Mouse (Mus musculus) spleen, adult 2 months (tissue): ENCODE results near the gene Smarcc1.
A peak's percentile ranks its signal among the peaks of the same experiment; 100 is the strongest.

Experiments
- CTCF ChIP-seq: fragments of 200-500 bp; IDR thresholded peaks from 2 replicates; pipeline ENCODE4 v1.5.1; 2011; ENCODE audit warnings: mild to moderate bottlenecking, inconsistent platforms; ENCODE audit not compliant: insufficient read depth, insufficient read length, insufficient replicate concordance; ENCODE audit errors: extremely low read depth
- POLR2A ChIP-seq: fragments of 200-500 bp; IDR thresholded peaks from 2 replicates; pipeline ENCODE4 v1.6.1; 2011; ENCODE audit warnings: low read depth, low read length, inconsistent platforms

- TF ChIP-seq CTCF (peak; percentile 15; the same call in 1 of the 2 replicates), POLR2A (no peak)
Measured at GRCm38 (mm10) chr9:110134176-110134575, 16.7 kb downstream of the Smarcc1 start.
